Mouse (Mus musculus) E14TG2a.4 (cell line): ENCODE data around the gene Fam155a.

ENCODE experiments used
- CTCF ChIP-seq: conservative IDR thresholded peaks from 2 replicates; pipeline ENCODE4 v1.5.1; 2014; ENCODE audit warnings: low read length
- NANOG ChIP-seq: IDR thresholded peaks from 2 replicates; pipeline ENCODE4 v1.6.1; 2014; ENCODE audit warnings: borderline replicate concordance, low read length, mixed read lengths
- POU5F1 ChIP-seq: IDR thresholded peaks from 2 replicates; pipeline ENCODE4 v1.6.1; 2014; ENCODE audit warnings: low read length, borderline replicate concordance

GRCm38 (mm10) chr8:9227779-9228464 lies 543.0 kb downstream of the Fam155a start:
- peak; percentile 98 for TF ChIP-seq CTCF
- no peak for TF ChIP-seq POU5F1
- no peak for TF ChIP-seq NANOG
